Mouse (Mus musculus) cortical plate, adult 2 months (tissue): ENCODE results near the gene Casq2.

Experiments
- CTCF ChIP-seq: fragments of 200-500 bp; IDR thresholded peaks from 2 replicates; pipeline ENCODE4 v1.5.1; 2011; ENCODE audit warnings: mild to moderate bottlenecking, control low read depth, low read length; ENCODE audit not compliant: insufficient read depth; ENCODE audit errors: extremely low read depth
- POLR2A ChIP-seq: fragments of 200-500 bp; IDR thresholded peaks from 2 replicates; pipeline ENCODE4 v1.6.1; 2011; ENCODE audit warnings: mild to moderate bottlenecking, low read length, control low read depth; ENCODE audit not compliant: insufficient read depth; ENCODE audit errors: extremely low read depth

GRCm38 (mm10) chr3:102195762-102196161 is 109.5 kb downstream of the Casq2 start:
- no peak for TF ChIP-seq CTCF
- TF ChIP-seq POLR2A, result no peak
